Mouse (Mus musculus): ENCODE data around the gene Morn5. TPM values are rescaled to one million over a fixed set of nuclear protein-coding genes. Genes with fewer than 3 reads are reported as not detected.

Gene Morn5
- polyA plus RNA-seq, 1 experiment from 2014 or later = not detected

DNA sequence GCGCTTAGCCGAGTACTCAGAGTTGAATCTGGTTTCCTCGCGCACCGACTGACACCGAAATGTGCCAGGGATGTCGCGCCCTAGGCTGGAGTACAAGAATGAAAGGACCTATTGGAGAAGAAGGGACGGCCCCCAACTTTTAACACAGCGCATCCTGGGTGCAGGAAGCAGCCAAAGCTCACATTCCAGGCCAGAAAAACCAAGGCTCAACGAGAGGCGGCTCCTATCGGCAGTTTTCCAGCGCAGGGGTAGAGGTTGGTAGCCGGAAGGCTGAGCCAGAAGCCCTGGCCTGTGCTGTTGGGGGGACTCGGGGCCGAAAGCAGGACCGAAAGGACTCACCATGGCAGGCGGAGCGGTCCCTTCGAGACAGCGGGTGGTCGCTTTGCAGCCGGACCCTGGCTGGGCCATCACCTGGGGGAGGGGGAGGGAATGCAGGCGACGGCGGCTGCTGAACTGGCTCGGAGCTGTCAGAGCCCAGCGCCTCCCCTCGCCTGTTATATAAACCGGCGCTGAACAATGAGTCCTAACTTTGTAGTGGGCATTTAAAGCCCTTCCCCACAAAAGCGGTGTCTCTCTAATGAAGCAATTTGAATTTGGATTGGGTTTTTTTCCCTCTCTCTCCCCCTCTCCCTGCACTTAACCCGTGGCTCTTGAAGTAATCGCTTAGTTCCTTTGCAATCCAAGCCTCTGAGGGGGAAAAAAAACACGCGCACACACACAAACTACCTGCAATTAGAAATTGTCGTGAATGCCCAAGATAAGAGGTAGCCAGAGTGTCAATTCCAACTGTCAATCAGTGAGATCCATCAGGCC lies 54.5 kb downstream of the Morn5 start:
- WGBS = 4% methylated on average over 38 of the region's 38 CpGs
- Histone ChIP-seq H3K4me1 (replicated peaks; ENCODE audit: control insufficient read depth, insufficient read depth) (no peaks in the 10 kb centered on the region), H3K27ac (replicated peaks) (no peak overlapping the region), H3K4me3 (ENCODE audit: low read depth, low read length) (peak overlapping the region; percentile 45), H3K9me3 (ENCODE audit: control insufficient read depth, low read length) (no peaks in the 10 kb centered on the region), H3K9ac (ENCODE audit: low read length) (no peak overlapping the region), H3K4me2 (replicated peaks; ENCODE audit: low read depth) (peak overlapping the region; percentile 65), H3K27me3 (ENCODE audit: control insufficient read depth, insufficient read depth, low read length) (peaks cover 27% of the 10 kb centered on the region; the same call in 1 of the 2 replicates), H3K36me3 (ENCODE audit: control insufficient read depth, insufficient read depth, low read length) (no peaks in the 10 kb centered on the region)
- DNase-seq (ENCODE audit: low spot score) (peak; percentile 18), ATAC-seq (ENCODE audit: low FRiP score, low TSS enrichment) (no peak)
- no peak for TF ChIP-seq CTCF (IDR thresholded peaks at IDR 0.05; ENCODE audit: low read depth)
- TF ChIP-seq EP300 (optimal IDR thresholded peaks at IDR 0.05) = no peak

DNA sequence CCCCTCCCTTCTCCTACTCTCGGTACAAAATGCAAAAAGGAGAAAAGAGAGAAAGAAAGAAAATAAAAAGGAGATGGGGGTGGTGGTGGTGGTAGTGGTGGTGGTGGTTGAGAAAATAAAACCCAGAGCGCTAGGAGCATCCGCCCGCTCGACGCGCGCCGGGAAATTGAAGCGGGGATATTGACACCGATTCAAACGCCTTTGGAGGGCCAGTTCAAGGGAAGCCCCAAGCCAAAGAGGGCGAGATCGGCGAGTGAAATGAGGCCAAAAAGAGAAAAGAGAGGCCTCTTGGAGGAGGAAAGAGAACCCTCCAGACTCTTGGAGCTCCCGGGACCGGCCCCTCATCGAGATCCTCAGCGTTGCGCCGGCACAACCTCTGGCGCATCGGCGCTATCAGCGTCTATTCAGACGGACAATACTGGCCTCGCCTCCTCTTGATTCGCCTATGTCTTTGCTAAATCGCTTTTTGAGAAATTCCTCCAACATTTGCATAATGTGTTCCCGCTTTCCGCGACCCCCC lies 55.2 kb downstream of the Morn5 start:
- DNase-seq (ENCODE audit: low spot score) (no peak), ATAC-seq (ENCODE audit: low FRiP score, low TSS enrichment) (no peak)
- Histone ChIP-seq H3K9ac (ENCODE audit: low read length) (peak overlapping the region; percentile 41; the same call in 1 of the 2 replicates), H3K27me3 (ENCODE audit: control insufficient read depth, insufficient read depth, low read length) (peaks cover 23% of the 10 kb centered on the region; the same call in 1 of the 2 replicates), H3K4me1 (replicated peaks; ENCODE audit: control insufficient read depth, insufficient read depth) (no peaks in the 10 kb centered on the region), H3K27ac (replicated peaks) (no peak overlapping the region), H3K36me3 (ENCODE audit: control insufficient read depth, insufficient read depth, low read length) (no peaks in the 10 kb centered on the region), H3K4me2 (replicated peaks; ENCODE audit: low read depth) (peak overlapping the region; percentile 65), H3K4me3 (ENCODE audit: low read depth, low read length) (peak overlapping the region; percentile 45), H3K9me3 (ENCODE audit: control insufficient read depth, low read length) (no peaks in the 10 kb centered on the region)
- under 1% methylated on average over 32 of the region's 32 CpGs for WGBS
- no peak for TF ChIP-seq EP300 (optimal IDR thresholded peaks at IDR 0.05)
- TF ChIP-seq CTCF (IDR thresholded peaks at IDR 0.05; ENCODE audit: low read depth) = no peak

DNA sequence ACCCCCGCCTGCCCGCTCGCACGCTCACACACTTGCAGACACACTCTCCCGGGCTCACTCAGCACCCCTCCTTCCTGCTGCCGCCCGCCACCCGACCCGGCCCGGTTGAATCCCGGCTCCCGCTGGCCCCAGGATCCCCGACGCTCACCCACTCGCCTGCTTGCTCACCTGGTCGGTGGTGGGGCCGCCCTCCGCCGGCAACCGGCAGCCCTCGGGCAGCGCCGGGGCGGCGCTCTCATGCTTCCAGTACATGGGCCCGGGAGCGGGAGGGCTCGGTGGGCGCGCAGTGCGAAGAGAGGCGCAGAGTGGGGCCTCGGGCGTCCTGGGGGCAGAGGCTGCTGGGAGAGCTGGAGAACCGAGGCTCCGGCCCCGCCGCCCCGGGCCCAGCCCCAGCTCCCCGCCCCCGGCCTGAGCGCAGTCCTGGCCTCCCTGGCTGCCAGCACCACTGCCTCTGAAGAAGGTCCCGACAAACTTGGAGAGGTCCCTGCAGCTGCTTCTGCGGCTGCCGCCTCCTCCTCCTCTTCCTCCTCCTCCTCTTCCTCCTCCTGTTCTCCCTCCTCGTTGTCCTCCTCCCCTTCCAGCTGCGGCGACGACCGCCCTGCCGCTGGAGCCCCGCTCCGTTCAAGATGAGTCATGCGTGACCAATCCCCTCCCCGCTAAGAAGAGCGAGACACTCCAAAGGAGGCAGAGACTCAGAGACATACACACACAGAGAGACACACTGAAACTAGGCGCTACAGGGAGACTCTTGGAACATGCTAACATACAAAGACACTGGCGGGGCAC lies 55.9 kb downstream of the Morn5 start, which contains the start of gene Lhx6:
TSS of gene Lhx6 (minus strand) at position 453 of the 786 bp plus-strand sequence.
- Histone ChIP-seq H3K27me3 (ENCODE audit: control insufficient read depth, insufficient read depth, low read length) (peaks cover 18% of the 10 kb centered on the region; the same call in 1 of the 2 replicates), H3K27ac (replicated peaks) (no peak within 1 kb of the TSS), H3K9me3 (ENCODE audit: control insufficient read depth, low read length) (no peaks in the 10 kb centered on the region), H3K4me3 (ENCODE audit: low read depth, low read length) (peak within 1 kb of the TSS; percentile 45), H3K36me3 (ENCODE audit: control insufficient read depth, insufficient read depth, low read length) (no peaks in the 10 kb centered on the region), H3K4me1 (replicated peaks; ENCODE audit: control insufficient read depth, insufficient read depth) (no peaks in the 10 kb centered on the region), H3K9ac (ENCODE audit: low read length) (peak within 1 kb of the TSS; percentile 41; the same call in 1 of the 2 replicates), H3K4me2 (replicated peaks; ENCODE audit: low read depth) (peak within 1 kb of the TSS; percentile 65)
- TF ChIP-seq EP300 (optimal IDR thresholded peaks at IDR 0.05) = no peak
- no peak for TF ChIP-seq CTCF (IDR thresholded peaks at IDR 0.05; ENCODE audit: low read depth)
- WGBS = under 1% methylated on average over 50 of the region's 58 CpGs
- peak; percentile 22 for DNase-seq (ENCODE audit: low spot score)
- peak; percentile 34; the same call in 1 of the 2 replicates for ATAC-seq (ENCODE audit: low FRiP score, low TSS enrichment)

DNA sequence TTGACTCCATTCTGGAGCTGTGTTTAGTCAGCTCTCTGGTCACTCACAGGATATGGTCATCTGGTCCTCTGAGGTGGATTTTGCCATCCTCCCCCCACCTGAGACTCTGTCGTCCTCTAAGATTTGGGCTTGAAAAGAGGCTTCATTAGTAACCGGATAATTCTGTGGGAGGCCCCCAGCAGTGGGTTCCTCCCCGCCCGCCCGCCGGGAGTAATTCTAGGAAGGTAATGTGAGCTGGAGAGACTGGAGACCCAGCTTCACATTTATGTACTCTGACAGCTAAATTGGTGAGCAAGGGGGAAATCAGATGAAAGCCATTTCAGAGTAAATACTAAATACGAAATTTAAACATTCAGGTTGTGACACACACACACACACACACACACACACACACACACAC lies 59.4 kb downstream of the Morn5 start:
- Histone ChIP-seq H3K27me3 (ENCODE audit: control insufficient read depth, insufficient read depth, low read length) (peaks cover 10% of the 10 kb centered on the region; the same call in 1 of the 2 replicates), H3K4me1 (replicated peaks; ENCODE audit: control insufficient read depth, insufficient read depth) (no peaks in the 10 kb centered on the region), H3K4me2 (replicated peaks; ENCODE audit: low read depth) (no peak overlapping the region), H3K9me3 (ENCODE audit: control insufficient read depth, low read length) (no peaks in the 10 kb centered on the region), H3K9ac (ENCODE audit: low read length) (no peak overlapping the region), H3K27ac (replicated peaks) (no peak overlapping the region), H3K36me3 (ENCODE audit: control insufficient read depth, insufficient read depth, low read length) (no peaks in the 10 kb centered on the region), H3K4me3 (ENCODE audit: low read depth, low read length) (no peak overlapping the region)
- 7% methylated on average over 7 of the region's 7 CpGs for WGBS
- ATAC-seq (ENCODE audit: low FRiP score, low TSS enrichment) (no peak), DNase-seq (ENCODE audit: low spot score) (no peak)
- TF ChIP-seq CTCF (IDR thresholded peaks at IDR 0.05; ENCODE audit: low read depth) (no peak), EP300 (optimal IDR thresholded peaks at IDR 0.05) (no peak)

DNA sequence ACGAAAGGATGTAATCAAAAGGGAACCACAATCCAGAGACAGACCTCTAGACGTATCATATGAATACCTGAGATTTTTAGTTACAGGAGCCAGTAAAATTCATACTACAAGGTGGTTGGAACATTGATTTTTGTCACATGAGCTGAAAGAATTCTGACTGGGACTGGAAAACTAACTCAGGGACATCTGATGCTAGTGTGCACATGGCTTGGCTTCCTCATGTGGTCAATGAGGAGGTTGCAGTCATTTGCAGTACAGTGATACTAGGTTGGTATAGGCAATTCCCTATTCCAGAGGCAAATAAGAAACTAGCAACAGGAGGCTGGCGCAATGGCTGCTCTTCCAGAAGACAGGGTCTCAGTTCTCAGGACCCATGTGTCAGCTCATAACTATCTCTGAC lies 63.4 kb downstream of the Morn5 start:
- TF ChIP-seq EP300 (optimal IDR thresholded peaks at IDR 0.05) (no peak), CTCF (IDR thresholded peaks at IDR 0.05; ENCODE audit: low read depth) (peak; percentile 38)
- H3K27ac ChIP-seq (replicated peaks) = no peak overlapping the region

More for the DNA sequence above, 63.4 kb downstream of the Morn5 start:
- Histone ChIP-seq H3K4me2 (replicated peaks; ENCODE audit: low read depth) (no peak overlapping the region), H3K27me3 (ENCODE audit: control insufficient read depth, insufficient read depth, low read length) (no peaks in the 10 kb centered on the region; the same call in 1 of the 2 replicates), H3K36me3 (ENCODE audit: control insufficient read depth, insufficient read depth, low read length) (peaks cover 8% of the 10 kb centered on the region), H3K9me3 (ENCODE audit: control insufficient read depth, low read length) (no peaks in the 10 kb centered on the region), H3K4me3 (ENCODE audit: low read depth, low read length) (no peak overlapping the region), H3K4me1 (replicated peaks; ENCODE audit: control insufficient read depth, insufficient read depth) (no peaks in the 10 kb centered on the region), H3K9ac (ENCODE audit: low read length) (no peak overlapping the region)
- ATAC-seq (ENCODE audit: low FRiP score, low TSS enrichment) = no peak
- DNase-seq (ENCODE audit: low spot score) = no peak
- whole genome bisulfite sequencing = 74% methylated on average over 3 of the region's 3 CpGs
